Mouse (Mus musculus) lung, postnatal 0 days (tissue): ENCODE data around the gene Stag3. TPM values are rescaled to one million over a fixed set of nuclear protein-coding genes. Genes with fewer than 3 reads are reported as not detected.
A peak's percentile ranks its signal among the peaks of the same experiment; 100 is the strongest.

Source experiments
- ATAC-seq: fragments of 200-750 bp; cut with Nextera tagmentation; 2 replicates; pipeline ENCODE4 v1.8.0; 2017; ENCODE audit warnings: moderate library complexity
- DNase-seq: peaks from one replicate; pipeline ENCODE4 v3.0.0-alpha.2; 2016; ENCODE audit warnings: low spot score
- H3K27ac ChIP-seq: fragments of 300-500 bp; sonication (generic); 2 replicates; pipeline ENCODE4 v1.5.1; 2014; ENCODE audit warnings: antibody characterized with exemption, mild to moderate bottlenecking, low read length, mixed read lengths
- H3K27me3 ChIP-seq: fragments of 300-500 bp; sonication (generic); replicated peaks from 2 replicates; pipeline ENCODE4 v1.6.1; 2014; ENCODE audit warnings: low read length, mixed read lengths; ENCODE audit not compliant: insufficient read depth
- H3K36me3 ChIP-seq: fragments of 300-500 bp; sonication (generic); 2 replicates; pipeline ENCODE4 v1.6.1; 2014; ENCODE audit warnings: low read length, mixed read lengths; ENCODE audit not compliant: insufficient read depth
- H3K4me1 ChIP-seq: fragments of 300-500 bp; sonication (generic); 2 replicates; pipeline ENCODE4 v1.6.1; 2014; ENCODE audit warnings: antibody characterized with exemption, low read depth, low read length, mixed read lengths; ENCODE audit not compliant: insufficient read depth
- H3K4me2 ChIP-seq: fragments of 300-500 bp; sonication (generic); replicated peaks from 2 replicates; pipeline ENCODE4 v1.6.1; 2014; ENCODE audit warnings: low read depth, mild to moderate bottlenecking, low read length, moderate library complexity, mixed read lengths
- H3K4me3 ChIP-seq: fragments of 300-500 bp; sonication (generic); 2 replicates; pipeline ENCODE4 v1.5.1; 2014; ENCODE audit warnings: low read depth, low read length
- H3K9ac ChIP-seq: fragments of 300-500 bp; sonication (generic); replicated peaks from 2 replicates; pipeline ENCODE4 v1.6.1; 2014; ENCODE audit warnings: low read depth, mild to moderate bottlenecking
- H3K9me3 ChIP-seq: fragments of 300-500 bp; sonication (generic); 2 replicates; pipeline ENCODE4 v1.6.1; 2016; ENCODE audit warnings: low read length, mixed read lengths
- CTCF ChIP-seq: IDR thresholded peaks from 2 replicates; pipeline ENCODE4 v1.5.1; 2016; ENCODE audit warnings: antibody characterized with exemption, mild to moderate bottlenecking
- EP300 ChIP-seq: IDR thresholded peaks from 2 replicates; pipeline ENCODE4 v1.6.1; 2016; ENCODE audit warnings: antibody characterized with exemption, mild to moderate bottlenecking, control low read depth
- WGBS: fragments of 180-500 bp; shearing (Covaris S2); extraction: QIAGEN DNeasy Blood & Tissue Kit; methylation state at CpG from one replicate; pipeline ENCODE4 v1.1.7; 2014; 5-methylcytosine and 5-hydroxymethylcytosine counted together
- polyA plus RNA-seq: library from polyadenylated mRNA; unstranded; fragments of >200 nt; fragmentation: Nextera tagmentation; extraction: Ambion mirVana; gene quantifications from 2 replicates; pipeline ENCODE4 v1.2.1, GENCODE M21; 2015

The Stag3 gene
- polyA plus RNA-seq, 1 experiment from 2014 or later = 0.20 TPM

- DNase-seq = no peak
- ATAC-seq = no peak
- peak overlapping the region; percentile 99 for H3K4me2 ChIP-seq
Measured at GRCm38 (mm10) chr5:138264207-138264578, 15.8 kb upstream of the Stag3 start.

GRCm38 (mm10) chr5:138265712-138266111 lies 14.3 kb upstream of the Stag3 start:
- H3K27ac ChIP-seq = no peak overlapping the region
- no peaks in the 10 kb centered on the region for H3K9me3 ChIP-seq
- 93% methylated on average over 4 of the region's 4 CpGs for WGBS
- TF ChIP-seq EP300 = no peak
- TF ChIP-seq CTCF = no peak
- no peak overlapping the region for H3K9ac ChIP-seq
- no peaks in the 10 kb centered on the region for H3K27me3 ChIP-seq
- no peaks in the 10 kb centered on the region for H3K36me3 ChIP-seq
- peaks cover 11% of the 10 kb centered on the region for H3K4me1 ChIP-seq
- H3K4me2 ChIP-seq = no peak overlapping the region
- H3K4me3 ChIP-seq = no peak overlapping the region
- no peak for DNase-seq
- ATAC-seq = no peak

More at GRCm38 (mm10) chr5:138264207-138264578, 15.8 kb upstream of the Stag3 start:
- TF ChIP-seq CTCF = no peak
- H3K36me3 ChIP-seq = 0 out of 2 replicates have a peak, but pooled peaks cover 6% of the 10 kb centered on the region
- H3K27me3 ChIP-seq = no peaks in the 10 kb centered on the region
- peak overlapping the region; percentile 82 for H3K9ac ChIP-seq
- peak overlapping the region; percentile 75 for H3K27ac ChIP-seq
- WGBS = 15% methylated on average over 6 of the region's 6 CpGs
- no peaks in the 10 kb centered on the region for H3K9me3 ChIP-seq
- peak overlapping the region; percentile 87 for H3K4me3 ChIP-seq
- peaks cover 11% of the 10 kb centered on the region for H3K4me1 ChIP-seq

DNA sequence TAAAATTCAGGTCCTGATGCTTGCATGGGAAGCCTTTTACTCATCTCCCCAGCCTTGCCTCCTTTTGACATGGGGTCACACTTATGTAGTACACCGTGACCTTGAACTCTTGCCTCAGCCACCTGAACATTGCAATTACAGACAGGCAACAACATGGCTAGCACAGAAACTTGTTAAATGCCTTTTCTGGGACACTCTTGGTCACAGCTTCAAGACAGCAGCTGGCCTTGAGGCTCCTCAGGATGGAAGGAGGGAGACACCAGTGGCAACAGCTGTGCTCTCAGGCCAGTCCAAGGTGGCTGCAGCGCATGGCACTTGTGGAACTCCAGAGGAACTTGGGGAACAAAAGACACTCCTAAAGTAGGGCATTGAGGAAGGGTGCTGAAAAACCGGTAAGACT lies 12.9 kb upstream of the Stag3 start:
- no peak overlapping the region for H3K27ac ChIP-seq
- no peak overlapping the region for H3K9ac ChIP-seq
- 77% methylated on average over 3 of the region's 3 CpGs for WGBS
- no peaks in the 10 kb centered on the region for H3K9me3 ChIP-seq
- H3K4me1 ChIP-seq = peaks cover 11% of the 10 kb centered on the region
- ATAC-seq (no peak), DNase-seq (no peak)
- H3K27me3 ChIP-seq = no peaks in the 10 kb centered on the region
- H3K36me3 ChIP-seq = no peaks in the 10 kb centered on the region
- H3K4me2 ChIP-seq = no peak overlapping the region
- TF ChIP-seq EP300 (no peak), CTCF (no peak)
- H3K4me3 ChIP-seq = no peak overlapping the region

DNA sequence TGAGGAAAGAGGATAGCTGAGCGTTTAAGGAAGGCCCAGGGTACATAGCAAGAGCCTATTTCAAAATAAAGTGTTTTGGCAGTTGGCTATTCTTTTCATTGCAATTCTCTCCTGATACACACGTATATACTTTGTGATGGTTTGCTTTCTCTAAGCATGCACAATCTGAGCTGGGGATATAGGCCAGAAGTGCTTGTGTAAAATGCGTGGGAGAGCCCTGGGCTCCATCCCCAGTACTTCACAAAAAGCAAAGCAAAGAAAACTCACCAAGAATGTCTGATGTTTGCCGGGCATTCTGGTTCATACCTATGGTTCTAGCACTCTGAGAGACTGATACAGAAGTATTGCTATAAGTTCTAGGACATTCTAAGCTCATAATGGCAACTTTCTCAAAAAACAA lies 11.1 kb upstream of the Stag3 start:
- no peak for ATAC-seq
- no peaks in the 10 kb centered on the region for H3K27me3 ChIP-seq
- no peak for DNase-seq
- no peak overlapping the region for H3K27ac ChIP-seq
- H3K4me1 ChIP-seq = peaks cover 6% of the 10 kb centered on the region
- no peaks in the 10 kb centered on the region for H3K36me3 ChIP-seq
- H3K9me3 ChIP-seq = no peaks in the 10 kb centered on the region
- H3K4me2 ChIP-seq = no peak overlapping the region
- 67% methylated on average over 4 of the region's 4 CpGs for WGBS
- H3K9ac ChIP-seq = no peak overlapping the region
- TF ChIP-seq CTCF = no peak
- no peak for TF ChIP-seq EP300
- H3K4me3 ChIP-seq = no peak overlapping the region

- ATAC-seq = no peak
- no peak for DNase-seq
- Histone ChIP-seq H3K9me3 (no peaks in the 10 kb centered on the region), H3K27ac (no peak overlapping the region), H3K4me2 (no peak overlapping the region), H3K36me3 (no peaks in the 10 kb centered on the region), H3K4me3 (no peak overlapping the region), H3K9ac (no peak overlapping the region), H3K27me3 (no peaks in the 10 kb centered on the region), H3K4me1 (no peaks in the 10 kb centered on the region)
- 42% methylated on average over 3 of the region's 3 CpGs for WGBS
- TF ChIP-seq EP300 = no peak
- no peak for TF ChIP-seq CTCF
Measured at GRCm38 (mm10) chr5:138271232-138271631, 8.8 kb upstream of the Stag3 start.

- no peaks in the 10 kb centered on the region for H3K36me3 ChIP-seq
- peak; percentile 36 for DNase-seq
- H3K27ac ChIP-seq = no peak within 1 kb of the TSS
- peak; percentile 50; the same call in 1 of the 2 replicates for ATAC-seq
- H3K4me2 ChIP-seq = peak within 1 kb of the TSS; percentile 36
- H3K4me3 ChIP-seq = no peak within 1 kb of the TSS
- H3K27me3 ChIP-seq = no peaks in the 10 kb centered on the region
- TF ChIP-seq CTCF (no peak), EP300 (no peak)
- no peaks in the 10 kb centered on the region for H3K9me3 ChIP-seq
- no peaks in the 10 kb centered on the region for H3K4me1 ChIP-seq
- no peak within 1 kb of the TSS for H3K9ac ChIP-seq
- WGBS = 10% methylated on average over 12 of the region's 12 CpGs
Measured at GRCm38 (mm10) chr5:138272409-138272923, 7.6 kb upstream of the Stag3 start, which contains the start of gene Gal3st4. Gene Gal3st4 (minus strand): TSS chr5:138272840.

GRCm38 (mm10) chr5:138274186-138274585 lies 5.9 kb upstream of the Stag3 start:
- Histone ChIP-seq H3K4me2 (no peak overlapping the region), H3K9ac (no peak overlapping the region), H3K27ac (no peak overlapping the region), H3K9me3 (no peaks in the 10 kb centered on the region), H3K4me1 (no peaks in the 10 kb centered on the region), H3K36me3 (no peaks in the 10 kb centered on the region), H3K4me3 (no peak overlapping the region), H3K27me3 (no peaks in the 10 kb centered on the region)
- WGBS = 76% methylated on average over 8 of the region's 8 CpGs
- no peak for TF ChIP-seq CTCF
- no peak for TF ChIP-seq EP300
- DNase-seq (no peak), ATAC-seq (no peak)
